Mouse (Mus musculus) ZHBTc4 (cell line): ENCODE measurements around the gene St5.
A peak's percentile ranks its signal among the peaks of the same experiment; 100 is the strongest.

Experiments used
- DNase-seq: peaks from one replicate; pipeline ENCODE4 v3.0.0-alpha.2; 2011; ENCODE audit warnings: low read depth, low spot score

The St5 gene

GRCm38 (mm10) chr7:109566841-109567768 is 136.3 kb downstream of the St5 start:
- peak; percentile 55 for DNase-seq

GRCm38 (mm10) chr7:109566327-109566726 is 137.1 kb downstream of the St5 start:
- DNase-seq, result no peak

GRCm38 (mm10) chr7:109563775-109564362 is 139.5 kb downstream of the St5 start:
- no peak for DNase-seq

GRCm38 (mm10) chr7:109562676-109563075 is 140.7 kb downstream of the St5 start:
- DNase-seq, result peak; percentile 42

GRCm38 (mm10) chr7:109562154-109562599 is 141.2 kb downstream of the St5 start:
- no peak for DNase-seq

GRCm38 (mm10) chr7:109561466-109562153 is 141.8 kb downstream of the St5 start:
- DNase-seq, result no peak

- no peak for DNase-seq
Observed at GRCm38 (mm10) chr7:109559536-109559935, 143.9 kb downstream of the St5 start.

GRCm38 (mm10) chr7:109546726-109547125 is 156.7 kb downstream of the St5 start:
- DNase-seq, result no peak

- DNase-seq, result no peak
Observed at GRCm38 (mm10) chr7:109546186-109546585, 157.2 kb downstream of the St5 start.

- no peak for DNase-seq
Observed at GRCm38 (mm10) chr7:109545255-109545993, 158.0 kb downstream of the St5 start.

- no peak for DNase-seq
Observed at GRCm38 (mm10) chr7:109544792-109545191, 158.6 kb downstream of the St5 start.

- no peak for DNase-seq
Observed at GRCm38 (mm10) chr7:109542364-109542628, 161.1 kb downstream of the St5 start.

- DNase-seq, result no peak
Observed at GRCm38 (mm10) chr7:109541609-109542363, 161.6 kb downstream of the St5 start.

GRCm38 (mm10) chr7:109540902-109541301 is 162.5 kb downstream of the St5 start:
- no peak for DNase-seq

- no peak for DNase-seq
Observed at GRCm38 (mm10) chr7:109536451-109536946, 166.9 kb downstream of the St5 start.

GRCm38 (mm10) chr7:109534921-109535320 is 168.5 kb downstream of the St5 start:
- DNase-seq, result no peak

GRCm38 (mm10) chr7:109533888-109534287 is 169.5 kb downstream of the St5 start:
- DNase-seq, result no peak

GRCm38 (mm10) chr7:109533129-109533528 is 170.3 kb downstream of the St5 start:
- DNase-seq, result peak; percentile 36

GRCm38 (mm10) chr7:109532691-109533090 is 170.7 kb downstream of the St5 start:
- DNase-seq, result no peak

- DNase-seq, result no peak
Observed at GRCm38 (mm10) chr7:109531501-109531900, 171.9 kb downstream of the St5 start.

GRCm38 (mm10) chr7:109529741-109530140 is 173.7 kb downstream of the St5 start:
- DNase-seq, result no peak
